Mouse (Mus musculus) lung, postnatal 0 days (tissue): Measurements from ENCODE around the gene Nek6.

Experiments
- CTCF ChIP-seq: IDR thresholded peaks from 2 replicates; pipeline ENCODE4 v1.5.1; 2016; ENCODE audit warnings: antibody characterized with exemption, mild to moderate bottlenecking
- EP300 ChIP-seq: IDR thresholded peaks from 2 replicates; pipeline ENCODE4 v1.6.1; 2016; ENCODE audit warnings: antibody characterized with exemption, mild to moderate bottlenecking, control low read depth

DNA sequence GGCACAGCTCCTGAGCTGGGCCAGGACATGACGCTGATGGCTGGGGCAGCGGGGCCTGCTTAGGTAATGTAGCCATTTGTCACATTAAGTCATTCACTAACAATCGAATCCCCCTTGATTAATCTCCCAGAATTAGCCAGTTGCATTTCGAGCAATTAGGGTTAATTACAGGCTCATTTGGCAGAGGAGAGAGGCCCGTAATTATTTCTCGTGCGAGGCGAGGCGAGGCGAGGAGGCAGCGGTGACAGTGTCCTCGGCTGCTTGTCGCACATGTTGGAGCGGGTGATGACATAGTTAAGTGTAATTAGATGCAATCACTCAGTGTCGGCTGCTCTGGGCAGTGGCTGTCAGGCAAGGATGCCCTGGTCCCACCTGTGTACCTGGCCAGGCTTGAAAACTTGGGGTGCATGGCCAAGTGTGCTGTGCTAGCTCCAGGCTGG is 40.6 kb downstream of the Nek6 start:
- no peak for TF ChIP-seq CTCF
- TF ChIP-seq EP300 = no peak
